Mouse (Mus musculus) kidney, adult 18-20 months (tissue): ENCODE data around the gene Neu3.
"Not testable (repeated sequence)": the region's sequence is repeated elsewhere in the genome, so short reads cannot be mapped to it uniquely, and the experiment has no call there.

Source experiments
- DNase-seq: peaks from one replicate; pipeline ENCODE4 v3.0.0; 2021

Neu3 gene

DNA sequence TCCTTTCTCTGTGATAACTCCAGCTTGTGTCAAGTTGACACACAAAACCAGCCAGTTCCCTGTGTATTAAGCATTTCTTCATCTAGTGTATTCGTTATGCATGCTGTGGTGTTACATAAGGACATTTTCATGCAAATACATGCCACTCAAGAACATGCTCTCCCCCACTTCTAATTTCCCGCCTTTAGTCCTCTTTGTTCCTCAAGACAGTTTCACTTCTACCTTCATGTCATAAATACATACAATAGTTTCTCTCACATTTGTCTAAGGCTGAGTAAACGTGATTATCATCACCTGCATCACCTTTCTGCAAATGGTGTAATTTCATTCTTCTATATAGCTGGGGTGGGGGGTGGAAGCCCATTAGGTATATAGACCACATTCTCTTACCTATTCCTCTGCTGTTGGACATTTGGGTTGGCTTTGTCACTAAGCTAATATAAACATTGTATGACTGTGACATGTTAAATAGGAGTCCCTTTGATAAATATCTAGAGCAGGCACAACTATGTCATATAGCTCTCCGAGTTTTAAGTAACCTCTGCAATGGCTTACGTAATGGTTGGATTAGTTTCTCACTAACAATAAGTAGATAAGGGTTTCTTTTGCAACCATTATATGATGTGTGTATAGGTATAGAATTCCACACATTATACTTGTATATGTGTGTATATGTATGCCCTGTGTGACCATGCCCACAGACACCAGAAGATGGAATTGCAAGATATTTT lies 5.1 kb upstream of the Neu3 start:
- no peak for DNase-seq

DNA sequence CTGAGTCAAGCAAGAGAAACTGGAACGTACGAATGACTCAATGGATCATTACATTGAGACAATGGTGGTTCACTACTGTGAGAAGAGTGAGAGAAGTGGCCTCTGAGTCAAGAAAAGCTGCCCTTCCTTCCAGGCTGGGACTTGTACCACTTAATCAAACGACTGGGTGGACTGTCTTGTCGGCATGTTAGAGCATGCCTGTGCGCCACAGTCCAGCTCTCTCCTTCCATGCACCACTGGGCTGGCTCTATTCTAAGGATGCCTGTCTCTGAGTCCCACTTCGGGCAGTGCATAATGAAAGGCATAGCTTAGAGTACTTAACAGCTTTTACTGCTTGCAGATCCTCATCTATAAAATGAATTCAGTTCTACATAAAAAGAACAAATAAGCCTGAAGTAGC lies 2.1 kb downstream of the Neu3 start:
- DNase-seq, result no peak

DNA sequence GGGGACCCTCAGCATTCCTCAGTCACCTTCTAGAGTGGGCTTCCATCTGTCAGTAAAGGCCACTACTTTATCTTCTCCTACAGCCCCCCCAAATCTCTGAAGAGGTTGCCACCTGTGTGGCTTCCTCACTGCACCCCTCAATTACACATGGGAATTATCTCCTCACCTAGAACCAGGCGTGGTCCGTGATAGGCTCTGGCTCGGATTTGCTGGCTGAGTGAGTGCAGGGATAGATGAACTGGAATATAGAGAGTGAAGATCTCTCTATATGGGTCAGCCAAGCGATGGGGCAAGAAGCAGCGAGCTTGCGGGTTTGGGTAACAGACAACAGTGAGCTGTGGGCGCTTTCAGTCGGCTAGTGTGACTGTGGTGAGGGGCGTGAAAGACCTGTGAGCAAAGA lies 2.7 kb downstream of the Neu3 start:
- no peak for DNase-seq

DNA sequence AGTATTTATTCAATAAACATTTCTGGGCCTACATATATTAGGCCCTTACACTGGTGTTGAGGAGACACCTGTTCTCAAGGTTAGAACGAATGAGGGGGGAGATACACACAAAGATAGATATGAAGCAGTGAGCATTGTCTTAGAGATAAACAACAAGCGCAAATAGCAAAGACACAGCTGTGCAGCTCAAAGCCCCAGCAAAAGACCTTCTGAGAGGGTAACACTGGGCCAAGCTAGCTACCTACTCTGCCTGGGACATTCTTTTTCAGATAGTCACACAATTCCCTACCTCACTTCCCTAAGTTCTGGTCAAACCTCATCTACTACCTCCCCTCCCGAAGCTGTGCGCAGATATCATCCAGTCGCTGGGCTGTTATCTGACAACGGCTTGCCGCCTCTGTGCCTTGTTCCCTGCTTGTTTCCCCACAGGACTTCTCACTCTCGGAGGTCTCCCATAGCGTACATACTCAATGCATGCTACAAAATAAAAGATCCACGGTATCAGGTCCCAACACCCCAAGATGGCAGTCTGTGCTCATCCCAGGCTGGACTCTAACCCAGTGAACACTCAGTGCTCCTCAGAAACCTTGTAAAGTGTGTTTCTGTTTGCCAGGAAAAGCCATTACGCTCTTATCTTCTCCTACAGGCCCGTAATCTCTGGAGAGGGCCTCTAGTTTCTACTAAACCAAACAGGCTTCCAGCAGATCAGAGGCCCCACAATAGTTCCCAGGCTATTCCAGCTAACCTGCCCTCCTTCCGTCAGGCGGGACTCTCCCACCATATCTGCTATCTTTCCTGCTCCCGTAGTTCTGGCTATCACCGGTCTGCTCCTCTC lies 3.4 kb downstream of the Neu3 start:
- no peak for DNase-seq

DNA sequence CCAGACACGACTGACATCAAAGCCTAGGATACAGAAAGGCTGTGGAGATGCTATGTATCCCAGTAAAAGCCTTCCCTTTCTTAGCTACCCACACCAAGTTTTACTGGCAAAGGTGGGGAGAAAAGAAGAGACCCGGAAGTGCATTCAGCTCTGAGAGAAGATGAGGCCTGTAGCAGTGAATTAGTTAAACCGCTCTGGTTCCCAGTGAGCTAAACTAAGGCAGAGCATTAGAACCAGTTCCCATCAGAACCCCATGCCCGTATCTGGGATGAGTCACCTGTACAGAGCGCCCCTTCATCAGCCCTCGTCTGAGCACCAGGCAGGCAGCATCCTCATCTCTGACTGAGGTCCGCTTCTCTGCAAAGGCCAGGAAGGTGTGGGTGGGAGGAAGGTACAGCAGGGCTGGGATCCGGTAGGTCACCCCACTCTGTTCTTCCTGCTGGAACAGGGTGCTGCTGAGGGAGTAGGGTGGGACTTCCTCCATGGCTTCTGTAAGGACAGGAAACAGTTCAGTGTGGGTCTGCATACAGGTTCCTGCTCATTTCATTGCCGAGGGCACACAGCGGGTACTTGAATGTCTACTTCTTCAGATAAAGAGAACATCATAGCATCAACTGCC lies 5.1 kb downstream of the Neu3 start:
- DNase-seq, result no peak

DNA sequence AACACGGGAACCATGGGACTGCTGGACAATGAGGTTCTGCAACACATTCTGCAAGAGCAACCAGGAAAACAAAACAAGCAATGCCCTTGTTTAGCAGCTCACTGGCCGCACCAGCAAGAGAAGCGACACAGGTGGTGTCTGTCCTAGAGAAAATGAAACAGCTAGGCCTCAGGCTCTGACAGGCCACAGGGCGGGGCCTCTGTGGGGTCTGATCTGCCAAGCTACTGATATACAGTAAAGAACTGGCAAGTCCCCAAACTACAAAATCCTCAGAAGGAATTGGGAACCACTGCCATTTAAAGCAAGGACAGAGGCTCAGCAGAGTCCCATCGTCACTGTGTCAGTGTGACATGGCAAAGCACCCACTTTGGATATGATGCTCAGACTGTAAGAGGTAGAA lies 5.8 kb downstream of the Neu3 start:
- DNase-seq, result no peak

DNA sequence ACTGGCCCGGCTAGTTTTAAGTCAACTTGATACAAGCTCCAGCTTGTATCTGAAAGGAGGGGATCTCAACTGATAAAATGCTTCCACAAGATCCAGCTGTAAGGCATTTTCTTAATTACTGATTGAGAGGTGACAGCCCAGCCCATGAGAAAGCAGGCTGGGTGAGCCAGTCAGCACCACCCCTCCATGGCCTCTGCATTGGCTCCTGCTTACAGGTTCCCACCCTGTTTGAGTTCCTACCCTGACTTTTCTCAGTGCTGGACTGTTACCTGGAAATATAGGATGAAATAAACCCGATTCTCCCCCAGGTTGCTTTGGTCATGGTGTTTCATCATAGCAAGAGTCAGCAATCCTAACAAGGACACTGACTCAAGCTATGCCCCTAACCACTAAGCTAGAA lies 6.3 kb downstream of the Neu3 start:
- no peak for DNase-seq

DNA sequence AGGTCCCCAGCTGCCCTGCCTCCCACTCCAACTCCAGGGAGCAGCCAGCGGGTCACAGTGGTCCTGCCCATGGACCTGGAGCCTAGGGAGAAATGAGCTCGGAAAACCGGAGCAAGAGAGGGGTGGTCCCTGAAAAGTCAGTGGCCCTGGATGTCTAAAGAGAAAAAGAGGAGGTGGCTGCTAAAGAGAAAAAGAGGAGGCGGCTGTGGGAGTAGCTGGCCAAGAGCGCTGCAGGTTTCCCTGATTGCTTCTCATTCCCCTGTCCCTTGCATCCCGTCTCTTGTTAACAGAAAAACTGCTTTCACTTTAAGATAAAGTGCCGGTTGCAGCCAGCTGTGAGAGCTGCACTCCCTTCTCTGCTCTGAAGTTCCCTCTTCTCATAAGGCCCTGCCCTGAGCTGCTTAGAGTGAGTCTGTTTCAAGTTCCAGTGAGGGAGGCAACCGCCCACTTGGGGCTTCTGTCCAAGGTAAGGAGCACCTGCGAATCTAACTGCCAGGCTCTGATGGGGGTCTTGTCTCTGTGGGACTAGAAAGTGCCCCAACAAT lies 10.0 kb downstream of the Neu3 start:
- not testable (repeated sequence) for DNase-seq

DNA sequence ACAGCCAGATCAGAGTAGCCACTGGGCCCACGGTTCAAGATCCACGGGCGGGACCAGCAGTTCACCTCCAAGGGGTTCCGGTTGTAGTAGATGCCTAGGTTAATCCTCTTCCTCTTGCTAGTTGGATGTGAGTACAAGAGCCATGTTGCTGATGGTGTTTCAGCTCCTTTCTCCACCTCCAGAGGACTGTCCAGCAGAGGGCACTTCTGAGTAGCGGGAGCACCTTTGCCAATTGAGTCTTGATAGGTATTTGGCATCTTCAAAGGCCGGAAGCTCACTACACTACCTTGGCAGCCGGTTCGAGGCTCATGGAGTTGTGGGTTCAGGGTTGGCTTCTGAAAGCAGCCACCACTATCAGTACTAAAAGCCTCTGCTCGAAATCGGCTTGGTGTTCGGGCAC lies 14.8 kb downstream of the Neu3 start:
- peak; percentile 65 for DNase-seq

DNA sequence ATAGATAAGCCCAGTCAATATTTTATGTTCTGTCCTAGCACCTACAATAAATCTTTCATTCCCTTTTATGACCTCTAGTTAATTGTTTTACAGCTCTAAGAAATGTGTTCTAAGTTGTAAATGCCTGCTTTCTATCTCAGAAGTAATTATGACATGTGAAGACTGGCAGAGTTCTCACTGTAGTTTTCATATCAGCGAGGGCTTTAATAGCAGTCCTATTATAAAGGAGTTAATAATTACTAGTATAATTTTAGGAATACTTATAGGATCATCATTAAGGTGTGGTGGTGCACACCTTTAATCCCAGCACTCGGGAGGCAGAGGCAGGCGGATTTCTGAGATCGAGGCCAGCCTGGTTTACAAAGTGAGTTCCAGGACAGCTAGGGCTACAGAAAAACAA lies 16.6 kb downstream of the Neu3 start:
- no peak for DNase-seq

DNA sequence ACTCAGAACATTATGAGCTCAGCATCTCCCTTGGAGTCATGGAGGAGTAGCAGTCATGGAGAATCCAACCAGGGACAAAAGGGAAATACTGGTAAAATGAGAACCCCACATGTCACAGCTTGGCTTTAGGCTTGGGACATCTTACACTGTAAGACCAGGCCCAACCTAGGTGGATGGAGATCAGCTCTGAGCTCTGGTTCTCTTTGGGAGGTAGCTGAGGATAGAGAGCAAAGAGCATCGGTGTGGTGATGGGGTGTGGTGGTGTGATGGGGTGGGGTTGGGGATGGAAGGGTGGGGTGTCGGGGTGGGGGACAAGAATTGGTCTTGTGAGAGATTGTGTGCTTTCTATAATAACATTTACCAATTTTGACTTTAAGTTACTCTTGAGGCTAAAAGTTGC lies 17.4 kb downstream of the Neu3 start:
- no peak for DNase-seq

DNA sequence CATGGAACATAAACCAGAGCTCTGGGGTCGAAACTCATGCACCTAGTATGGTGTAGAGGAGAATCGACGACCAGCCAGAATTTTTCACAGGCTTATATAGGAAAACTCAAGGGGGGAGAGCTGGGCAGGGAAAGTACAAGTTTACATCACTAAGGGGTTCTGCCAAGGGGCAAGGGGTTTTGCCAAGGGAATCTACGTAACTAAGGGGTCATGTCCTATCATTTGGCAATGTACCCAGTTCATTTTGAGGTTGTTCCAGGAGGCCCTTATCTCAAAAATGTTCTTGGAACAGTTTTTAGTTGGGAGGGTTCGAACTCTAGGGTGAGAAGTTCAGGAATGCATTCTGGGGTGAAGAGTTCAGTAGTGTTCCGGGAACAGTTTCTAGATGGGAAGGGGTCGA lies 21.2 kb downstream of the Neu3 start:
- peak; percentile 11 for DNase-seq

DNA sequence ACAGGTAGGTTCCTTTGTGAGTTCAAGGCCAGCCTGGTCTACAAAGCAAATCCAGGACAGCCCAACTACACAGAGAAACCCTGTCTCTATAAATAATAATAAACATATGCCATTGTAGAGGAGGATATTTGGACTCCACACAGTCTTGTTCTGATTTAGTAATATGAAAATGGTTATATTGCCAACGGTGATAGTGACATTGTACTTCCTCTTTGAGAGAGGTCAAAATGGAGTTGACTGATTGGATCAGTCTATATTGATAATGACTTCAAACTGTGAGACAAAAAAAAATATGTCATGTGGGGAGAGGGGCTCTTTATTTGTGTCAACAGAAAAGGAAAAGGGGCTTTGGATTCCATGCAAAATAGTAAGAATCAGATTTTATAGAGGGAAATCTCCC lies 22.9 kb downstream of the Neu3 start:
- no peak for DNase-seq

DNA sequence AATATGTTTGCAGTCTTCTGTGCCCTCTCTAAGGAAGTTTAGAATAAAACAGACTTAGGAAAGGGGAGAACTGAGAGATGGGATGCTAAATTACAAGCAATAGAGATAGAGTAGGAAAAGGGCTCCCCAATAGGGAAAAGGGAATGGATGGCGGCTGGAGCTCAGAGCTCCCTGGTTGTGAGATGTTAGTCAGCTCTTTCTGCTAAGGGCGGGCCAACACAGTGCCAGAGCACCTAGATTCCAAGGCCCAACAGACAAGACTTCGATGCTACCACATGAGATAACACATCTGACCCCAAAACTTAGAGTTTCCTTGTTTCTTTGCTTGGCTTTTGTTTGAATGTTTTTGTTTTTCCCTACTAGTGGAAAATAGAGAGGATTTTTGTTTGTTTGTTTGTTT lies 24.2 kb downstream of the Neu3 start:
- DNase-seq, result not testable (repeated sequence)

DNA sequence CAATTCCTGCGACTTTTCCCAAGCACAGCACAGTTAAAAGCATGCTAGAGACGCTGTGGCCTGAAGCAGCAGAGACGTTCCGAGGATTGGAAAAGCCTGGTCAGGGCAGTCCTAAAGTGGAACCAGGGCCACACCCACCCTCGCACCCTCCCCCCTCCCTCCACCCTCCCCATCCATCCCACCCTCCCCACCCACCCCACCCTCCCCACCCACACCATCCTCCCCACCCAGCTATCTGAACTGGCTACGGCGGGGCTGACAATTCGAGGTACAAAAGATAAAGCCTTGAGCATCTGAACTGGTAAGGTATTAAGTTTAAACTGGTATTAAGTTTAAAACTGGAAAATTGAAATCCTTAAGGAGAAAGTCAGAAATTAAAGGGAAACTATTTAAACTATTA lies 24.7 kb downstream of the Neu3 start:
- DNase-seq, result no peak

DNA sequence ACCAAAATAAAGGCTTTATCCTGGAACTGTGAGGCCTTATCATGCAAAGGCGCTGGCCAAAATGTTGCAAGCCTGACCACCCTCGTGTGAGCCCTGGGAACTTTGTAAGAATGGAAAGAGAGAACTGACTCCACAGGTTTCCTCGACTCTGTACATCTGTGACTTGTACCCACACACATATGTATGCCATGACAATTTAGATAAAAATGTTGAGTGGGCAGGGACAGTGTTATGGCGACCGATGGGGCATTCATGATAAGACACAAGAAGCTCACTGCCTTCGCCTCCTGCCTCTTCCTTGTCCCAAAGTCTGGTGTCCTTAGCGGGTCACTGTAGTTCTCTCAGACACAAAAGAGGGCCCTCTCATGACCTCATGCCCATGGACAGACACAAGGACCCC lies 29.1 kb downstream of the Neu3 start:
- DNase-seq, result no peak

DNA sequence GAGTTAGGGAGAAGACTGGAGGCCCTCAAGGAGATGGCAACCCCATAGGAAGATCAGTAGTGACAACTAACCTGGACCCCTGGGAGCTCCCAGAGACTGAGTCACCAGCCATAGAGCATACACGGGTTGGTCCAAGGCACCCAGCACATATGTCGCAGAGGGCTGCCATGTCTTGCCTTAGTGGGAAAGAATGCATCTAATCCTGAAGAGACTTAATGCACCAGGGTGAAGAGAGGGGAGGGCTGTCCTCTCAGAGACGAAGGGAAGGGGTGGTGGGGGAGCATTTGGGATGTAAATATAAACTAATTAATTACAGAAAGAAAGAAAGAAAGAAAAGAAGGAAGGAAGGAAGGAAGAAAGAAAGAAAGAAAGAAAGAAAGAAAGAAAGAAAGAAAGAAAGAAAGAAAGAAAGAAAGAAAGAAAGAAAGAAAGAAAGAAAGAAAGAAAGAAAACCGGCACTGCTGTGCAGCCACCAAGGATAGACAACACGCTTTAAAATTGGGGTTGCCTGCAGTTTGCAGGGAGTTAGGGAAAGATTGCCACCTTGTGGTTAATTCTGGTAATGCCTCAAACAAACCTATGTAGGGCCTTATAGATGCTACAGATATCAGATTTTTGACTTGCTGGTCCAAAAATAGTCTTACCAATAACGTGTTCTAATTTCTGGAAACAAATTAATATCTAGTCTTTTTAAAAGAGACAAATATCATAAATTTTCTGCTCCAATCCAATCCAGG lies 30.1 kb downstream of the Neu3 start:
- DNase-seq, result peak; percentile 17

DNA sequence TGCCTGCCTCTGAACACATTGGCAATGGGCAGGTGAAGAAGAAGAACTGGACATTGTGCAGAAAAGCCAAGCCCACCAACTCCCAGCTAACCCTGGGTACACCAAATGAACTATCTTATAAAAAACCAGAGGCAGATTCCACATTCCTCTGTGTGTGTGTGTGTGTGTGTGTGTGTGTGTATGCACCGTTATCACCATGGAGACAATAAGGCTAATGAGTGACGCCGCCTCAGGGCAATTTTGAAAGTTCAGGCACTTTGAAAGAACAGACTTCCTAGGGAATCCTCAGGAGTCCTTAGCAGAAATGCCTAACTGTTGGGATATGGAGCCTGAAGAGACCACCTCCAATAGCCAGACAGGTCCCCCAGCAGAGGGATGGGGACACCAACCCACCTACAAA lies 31.0 kb downstream of the Neu3 start:
- DNase-seq, result no peak

DNA sequence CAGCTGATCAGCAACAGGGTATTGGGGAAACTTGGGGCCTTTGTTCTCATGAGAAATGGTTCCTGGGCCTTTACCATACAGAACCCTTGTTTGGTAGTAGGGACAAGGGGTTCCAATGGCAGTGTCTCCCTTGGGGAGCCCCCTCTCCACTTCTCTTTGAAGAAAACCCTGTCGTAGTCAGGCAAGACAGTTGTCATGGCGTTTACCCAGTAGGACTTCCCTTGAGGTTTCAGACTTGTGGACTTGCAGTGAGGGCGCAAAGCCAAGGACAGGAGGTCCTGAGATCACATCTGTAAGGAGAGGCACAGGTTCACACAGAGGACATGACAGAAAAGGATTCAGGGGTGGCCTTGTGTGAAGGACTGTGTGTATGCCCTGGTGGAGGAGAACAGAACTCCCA lies 31.7 kb downstream of the Neu3 start:
- no peak for DNase-seq

DNA sequence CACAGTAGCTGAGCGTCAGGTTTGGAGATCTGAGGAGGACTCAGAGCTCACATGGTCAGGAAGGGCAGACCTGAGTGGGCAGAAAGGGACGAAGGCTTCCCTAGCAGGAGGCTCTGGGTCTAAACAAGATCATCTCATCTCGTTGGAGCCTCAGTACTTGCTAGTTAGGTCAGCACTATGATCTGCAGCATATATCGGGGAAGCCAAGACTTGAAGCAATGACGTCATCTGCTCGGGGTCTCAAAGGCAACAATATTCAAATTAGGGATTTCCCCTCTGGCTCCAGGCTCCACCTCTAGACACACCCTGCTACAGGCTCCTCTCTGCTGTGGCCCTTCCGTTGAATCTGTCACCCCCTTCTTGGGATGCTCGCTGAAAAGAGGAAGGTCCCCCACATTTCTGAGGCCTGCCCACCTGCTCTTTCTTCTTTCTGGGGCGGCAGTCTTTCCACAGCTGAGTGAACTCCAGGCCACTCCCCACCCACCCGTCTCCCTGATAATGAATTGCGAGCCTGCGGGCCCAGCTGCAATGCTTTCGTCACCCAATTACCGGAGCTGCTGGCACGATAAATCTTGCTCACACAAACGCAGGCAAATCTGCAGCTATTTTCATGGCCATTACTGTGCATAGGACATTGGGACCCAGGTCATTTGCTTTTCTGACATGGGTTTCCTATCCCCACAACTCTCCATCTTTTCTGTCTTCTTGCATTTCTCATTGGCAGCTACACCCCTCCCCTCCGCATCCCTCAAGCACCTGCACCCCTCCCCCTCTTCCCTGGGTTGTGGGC lies 32.8 kb downstream of the Neu3 start:
- peak; percentile 15 for DNase-seq

DNA sequence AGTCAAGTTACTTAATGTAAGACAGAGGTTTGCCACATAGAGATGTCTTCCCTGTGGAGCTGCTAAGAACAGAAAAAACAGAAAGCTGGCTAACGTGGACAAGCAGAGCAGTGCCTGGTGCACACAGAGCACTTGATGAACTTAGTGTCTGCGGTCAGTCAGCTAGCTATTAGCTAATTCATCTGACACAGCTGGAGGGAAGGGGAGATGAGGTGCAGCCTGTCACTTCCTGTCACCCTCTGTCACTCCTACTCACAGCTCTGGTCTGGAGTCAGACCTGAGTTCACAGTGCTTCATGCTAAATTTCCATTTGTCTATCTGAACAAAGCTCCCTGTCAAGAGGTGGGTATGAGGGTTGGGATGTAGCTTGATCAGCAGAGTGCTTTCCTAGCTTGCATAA lies 34.1 kb downstream of the Neu3 start:
- no peak for DNase-seq

DNA sequence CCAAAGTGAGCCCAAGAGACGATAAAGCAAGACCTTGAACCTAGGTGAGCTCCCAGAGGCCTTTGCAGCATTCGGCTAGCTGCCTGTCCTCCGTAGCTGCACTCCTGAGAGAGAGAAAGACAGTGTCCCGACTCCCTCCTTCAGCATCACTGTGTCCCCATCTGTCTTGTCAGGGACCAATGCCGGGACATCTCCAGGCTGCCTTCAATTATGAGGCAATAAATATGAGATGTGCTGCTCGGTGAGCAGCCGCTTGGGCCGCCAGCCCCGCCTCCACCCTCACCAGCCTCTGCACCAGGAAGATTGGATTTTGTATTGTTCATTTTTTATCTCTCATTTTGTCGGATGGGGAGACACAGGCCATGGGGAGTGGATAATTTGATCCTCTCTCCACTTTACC lies 37.4 kb downstream of the Neu3 start:
- DNase-seq, result no peak
